In genomic region chr2:108707856-108708855, GRCm38 (mm10) we compare ENCODE assay signal across 17 mouse cellular contexts.
"Had no signal": no experiment of that assay in that cellular context is flagged by ENCODE, and none has a peak within 500 bp of the region (broad histone marks: within the 10 kb centered on the region; RNA-seq: fewer than 3 reads in every experiment).

No protein-coding gene starts in this region.

- H3K27ac ChIP-seq: kidney, embryonic 15.5 days; limb, embryonic 15.5 days; liver, embryonic 12.5 days; macrophage; midbrain, embryonic 12.5 days; neural tube, embryonic 13.5 days; stomach, embryonic 15.5 days had no signal

- DNase-seq: kidney, postnatal 14 days; layer of hippocampus, adult 9-11 months; layer of hippocampus, postnatal 36 days; lung, embryonic 14.5 days; lung, postnatal 10 days; retina, postnatal 1 day; thymus, adult 2 months; thymus, postnatal 25 days had no signal

- ATAC-seq: liver, embryonic 12.5 days; midbrain, embryonic 16.5 days had no signal

- H3K27me3 ChIP-seq: kidney, embryonic 15.5 days; limb, embryonic 15.5 days; liver, embryonic 12.5 days; megakaryocyte, embryonic 14.5 days; midbrain, embryonic 12.5 days; neural tube, embryonic 13.5 days; stomach, embryonic 15.5 days had no signal

- H3K4me1 ChIP-seq: kidney, embryonic 15.5 days; limb, embryonic 15.5 days; liver, embryonic 12.5 days; megakaryocyte, embryonic 14.5 days; midbrain, embryonic 12.5 days; neural tube, embryonic 13.5 days; stomach, embryonic 15.5 days had no signal

- H3K4me3 ChIP-seq: kidney, embryonic 15.5 days; limb, embryonic 15.5 days; liver, embryonic 12.5 days; megakaryocyte, embryonic 14.5 days; midbrain, embryonic 12.5 days; neural tube, embryonic 13.5 days; stomach, embryonic 15.5 days had no signal
